Mouse (Mus musculus) spleen, adult 18-20 months (tissue): ENCODE measurements around the gene Ccdc114.

ENCODE experiments used
- DNase-seq, 2 experiments: peaks; one replicate each; pipeline ENCODE4 v3.0.0; 2022; ENCODE audit warnings: mixed read lengths in 2 of 2

Ccdc114 gene

GRCm38 (mm10) chr7:45988344-45988743 lies 64.5 kb downstream of the Ccdc114 start:
- DNase-seq: no peak

GRCm38 (mm10) chr7:45992470-45992869 lies 68.6 kb downstream of the Ccdc114 start:
- no peak for DNase-seq
